Mouse (Mus musculus): ENCODE results near the gene Ddx46.

Ddx46 gene

GRCm38 (mm10) chr13:55634639-55635127, at the start of gene Ddx46:
TSS of gene Ddx46 (plus strand) at chr13:55635027.
- DNase-seq, result peak; percentile 83

- peak; percentile 58 for DNase-seq
Measured at GRCm38 (mm10) chr13:55591961-55592490, 42.8 kb upstream of the Ddx46 start.

- peak; percentile 96 for DNase-seq
Measured at GRCm38 (mm10) chr13:55592512-55593253, 42.1 kb upstream of the Ddx46 start.

GRCm38 (mm10) chr13:55593254-55593747, 41.5 kb upstream of the Ddx46 start:
- DNase-seq, result no peak

DNA sequence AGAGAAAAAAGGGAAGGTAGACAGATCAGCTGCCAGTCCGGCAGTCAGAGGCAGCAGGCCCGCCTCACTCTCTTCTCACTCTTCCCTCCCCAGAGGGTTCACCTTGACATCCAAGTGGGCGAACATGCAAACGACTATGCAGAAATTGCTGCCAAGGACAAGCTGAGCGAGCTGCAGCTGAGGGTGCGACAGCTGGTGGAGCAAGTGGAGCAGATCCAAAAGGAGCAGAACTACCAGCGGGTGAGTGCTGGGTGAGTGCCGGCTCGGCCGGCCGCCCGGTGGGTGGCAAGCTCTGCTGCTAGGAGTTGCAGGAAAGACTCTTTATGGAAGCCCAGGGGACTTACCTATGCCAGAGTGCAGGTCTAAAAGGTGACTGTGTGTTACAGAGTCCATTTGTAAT, 39.5 kb upstream of the Ddx46 start:
- peak; percentile 72 for DNase-seq

- DNase-seq, result no peak
Measured at GRCm38 (mm10) chr13:55596802-55597201, 38.0 kb upstream of the Ddx46 start.

DNA sequence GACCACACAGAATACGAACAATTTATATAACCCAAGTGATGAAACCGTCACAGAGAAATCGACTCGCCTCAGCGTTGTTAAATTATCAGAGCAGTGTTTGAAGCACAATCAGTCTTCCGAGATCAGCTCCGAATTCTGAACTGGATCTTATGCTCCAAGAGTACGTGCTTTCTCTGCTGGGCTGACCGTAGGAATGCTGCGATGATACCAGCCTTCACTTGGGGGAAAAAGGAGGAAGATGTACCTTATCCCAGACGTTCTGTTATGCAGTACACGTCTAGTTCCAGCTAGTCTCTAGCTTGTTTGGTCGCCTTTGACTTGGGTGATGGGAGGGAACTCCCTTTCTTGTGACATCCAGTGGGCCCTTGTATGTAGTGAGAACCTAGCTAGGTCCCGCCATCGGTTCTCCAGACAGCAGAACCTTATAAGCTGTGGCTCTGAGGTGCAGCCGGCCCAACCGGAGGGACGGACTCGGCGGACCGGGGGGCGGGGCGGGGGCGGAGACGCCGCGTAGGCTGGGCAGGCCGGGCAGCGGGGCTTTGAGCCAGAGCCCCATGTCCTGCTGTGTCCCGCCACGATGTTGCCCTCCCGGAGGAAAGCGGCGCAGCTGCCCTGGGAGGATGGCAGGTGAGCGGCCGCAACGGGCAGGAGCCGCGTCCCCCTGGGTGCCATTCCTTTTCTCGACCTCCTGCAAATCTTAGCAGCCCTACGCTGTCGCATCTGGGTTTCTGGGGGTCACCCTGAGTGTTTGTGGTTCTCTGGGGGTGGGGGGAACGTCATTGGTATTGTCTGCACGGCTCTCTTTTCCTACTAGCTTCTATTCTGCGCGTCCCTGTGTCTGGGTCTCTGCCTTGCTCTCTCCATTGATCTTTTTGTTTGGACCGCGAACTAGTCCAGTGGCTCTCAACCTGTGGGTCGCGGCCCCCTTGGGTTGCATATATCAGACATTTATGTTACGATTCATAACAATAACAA, 35.0 kb upstream of the Ddx46 start, which contains the start of gene B4galt7:
Gene B4galt7 (plus strand): TSS at position 331 of the 975 bp plus-strand sequence.
- DNase-seq, result peak; percentile 86

DNA sequence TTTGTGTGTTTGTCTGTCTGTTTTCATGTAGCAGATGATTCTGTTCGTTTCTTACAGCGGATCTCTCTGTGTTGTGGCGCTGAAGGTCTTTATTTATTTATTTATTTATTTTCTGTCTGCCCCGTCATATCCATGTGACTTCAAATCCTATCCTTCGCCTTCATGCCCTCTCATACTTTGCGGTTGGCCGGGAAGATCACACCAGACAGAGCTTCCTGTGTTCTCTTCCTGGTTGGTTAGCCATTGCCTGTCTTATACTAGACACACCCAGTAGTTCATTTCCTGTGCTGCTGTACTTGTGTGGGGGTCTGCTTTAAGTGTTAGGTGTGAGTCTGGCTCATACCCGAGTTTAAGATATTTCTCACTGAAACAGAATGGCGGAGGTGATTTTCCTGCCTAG, 34.2 kb upstream of the Ddx46 start:
- DNase-seq, result peak; percentile 29

GRCm38 (mm10) chr13:55601611-55602010, 33.2 kb upstream of the Ddx46 start:
- peak; percentile 84 for DNase-seq

DNA sequence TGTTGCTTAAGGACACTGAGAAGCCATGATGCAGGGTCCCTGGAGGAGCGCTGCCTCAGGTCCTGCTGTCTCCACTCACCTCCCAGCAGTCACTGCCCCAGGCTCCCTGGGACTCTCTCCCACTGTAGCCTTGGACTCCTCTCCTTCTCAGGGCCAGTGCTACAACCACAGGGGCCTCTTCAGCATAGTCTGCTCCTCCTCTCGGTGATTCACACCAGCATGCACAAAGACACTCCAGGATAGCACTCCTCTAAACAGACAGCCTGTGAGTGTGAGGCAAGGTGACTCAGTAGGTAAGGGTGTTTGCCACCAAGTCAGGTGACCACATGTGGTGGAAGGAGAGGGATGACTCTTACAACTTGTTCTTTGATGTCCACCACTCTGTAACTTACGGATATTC, 30.2 kb upstream of the Ddx46 start:
- DNase-seq, result no peak

GRCm38 (mm10) chr13:55606899-55607623, 27.8 kb upstream of the Ddx46 start:
- no peak for DNase-seq

GRCm38 (mm10) chr13:55607624-55608006, 27.2 kb upstream of the Ddx46 start:
- no peak for DNase-seq

DNA sequence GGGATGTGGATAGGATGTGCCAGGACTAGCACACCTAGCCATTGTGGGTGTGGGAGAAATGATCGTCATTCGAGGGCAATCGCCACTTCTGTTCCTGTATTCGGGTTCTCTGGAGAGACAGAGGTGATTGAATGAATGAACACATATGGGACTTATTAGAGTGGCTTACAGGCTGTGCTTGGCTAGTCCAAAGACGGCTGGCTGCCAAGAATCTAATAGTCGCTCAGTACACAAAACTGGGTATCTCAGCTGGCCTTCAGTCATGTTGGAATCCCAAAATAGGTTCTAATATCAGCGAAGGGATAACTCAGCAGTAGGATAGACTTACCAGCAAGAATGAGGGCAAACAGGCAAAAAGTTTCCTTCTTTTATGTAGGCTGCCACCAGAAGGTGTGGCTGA, 22.8 kb upstream of the Ddx46 start:
- DNase-seq, result no peak

DNA sequence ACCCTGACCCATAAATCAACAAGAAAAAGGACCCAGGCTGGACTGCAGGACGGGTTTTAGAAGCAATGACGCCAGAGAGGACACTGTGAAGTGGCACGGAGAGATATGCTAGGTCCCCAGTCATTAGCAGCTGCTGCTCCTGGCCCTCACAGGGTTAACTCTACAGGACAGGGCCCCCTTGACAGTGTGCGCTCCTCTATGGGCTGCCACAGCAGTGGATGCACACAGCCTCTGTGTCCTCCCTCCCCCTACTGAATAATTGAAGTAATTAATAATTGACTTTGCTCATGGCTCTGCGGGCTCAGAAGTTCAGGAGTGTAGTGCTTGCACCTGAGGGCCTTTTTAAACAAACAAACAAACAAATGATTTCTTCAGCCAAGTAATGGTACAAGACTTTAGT, 21.4 kb upstream of the Ddx46 start:
- DNase-seq, result no peak

- DNase-seq, result no peak
Measured at GRCm38 (mm10) chr13:55619328-55619727, 15.5 kb upstream of the Ddx46 start.

DNA sequence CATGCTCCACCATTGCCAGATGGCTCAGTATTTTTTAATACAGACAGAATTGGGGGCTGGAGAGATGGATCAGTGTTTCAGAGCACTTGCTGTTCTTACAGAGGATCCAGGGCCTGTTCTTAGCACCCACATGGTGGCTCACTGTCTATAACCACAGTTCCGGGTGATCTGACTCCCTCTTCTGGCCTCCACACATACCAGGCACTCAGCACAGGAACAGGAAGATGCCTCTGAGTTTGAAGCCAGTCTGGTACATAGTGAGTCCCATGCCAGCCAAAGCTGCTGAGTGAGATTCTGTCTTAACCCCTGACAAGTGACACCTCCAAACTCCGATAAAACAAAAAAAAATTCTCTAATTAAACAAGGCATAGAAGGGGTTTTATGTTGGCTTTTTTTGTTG, 14.6 kb upstream of the Ddx46 start:
- no peak for DNase-seq

- DNase-seq, result peak; percentile 44
Measured at GRCm38 (mm10) chr13:55622156-55622648, 12.6 kb upstream of the Ddx46 start.

DNA sequence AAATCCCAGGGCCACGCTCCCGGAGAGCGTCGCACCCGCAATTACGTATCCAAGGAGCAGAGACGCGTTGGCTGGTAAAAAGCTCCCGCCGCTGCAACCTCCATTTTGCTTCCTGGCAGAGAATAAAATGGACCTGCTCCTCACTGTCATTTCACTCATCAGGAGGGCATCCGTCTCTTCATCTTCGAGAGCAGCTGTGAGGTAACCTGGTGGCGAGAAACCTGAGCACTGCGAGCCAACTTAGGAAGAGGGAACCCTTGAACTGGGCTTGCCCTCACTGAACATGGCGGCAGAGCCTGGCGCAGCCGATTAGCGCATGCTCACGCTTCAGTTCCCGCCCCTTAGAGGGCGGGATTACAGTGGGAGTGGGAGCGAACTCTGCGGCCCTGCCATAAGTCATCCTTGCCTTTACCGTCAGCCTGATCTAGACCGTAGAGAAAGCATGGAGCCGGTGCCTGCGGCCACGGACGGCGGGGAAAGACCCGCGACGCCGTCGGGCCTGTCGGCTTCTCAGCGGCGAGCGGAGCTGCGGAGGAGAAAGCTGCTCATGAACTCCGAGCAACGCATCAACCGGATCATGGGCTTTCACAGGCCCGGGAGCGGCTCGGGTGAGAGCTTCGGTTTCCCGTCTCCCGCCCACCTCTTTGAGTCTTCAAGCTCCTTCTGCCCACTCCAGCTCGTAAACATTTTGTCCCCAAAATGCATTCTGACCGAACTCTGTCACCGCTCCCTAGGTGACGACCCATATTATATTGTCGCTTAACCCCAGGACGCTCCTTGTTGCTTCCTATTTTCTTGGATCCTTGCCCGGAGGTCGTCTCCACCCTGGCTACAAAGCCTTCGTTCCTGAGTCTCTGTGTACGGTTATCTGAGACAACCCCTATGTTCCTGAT, 11.9 kb upstream of the Ddx46 start, which contains the start of gene Caml:
Gene Caml (plus strand): TSS at position 357 of the 893 bp plus-strand sequence.
- DNase-seq, result peak; percentile 89

DNA sequence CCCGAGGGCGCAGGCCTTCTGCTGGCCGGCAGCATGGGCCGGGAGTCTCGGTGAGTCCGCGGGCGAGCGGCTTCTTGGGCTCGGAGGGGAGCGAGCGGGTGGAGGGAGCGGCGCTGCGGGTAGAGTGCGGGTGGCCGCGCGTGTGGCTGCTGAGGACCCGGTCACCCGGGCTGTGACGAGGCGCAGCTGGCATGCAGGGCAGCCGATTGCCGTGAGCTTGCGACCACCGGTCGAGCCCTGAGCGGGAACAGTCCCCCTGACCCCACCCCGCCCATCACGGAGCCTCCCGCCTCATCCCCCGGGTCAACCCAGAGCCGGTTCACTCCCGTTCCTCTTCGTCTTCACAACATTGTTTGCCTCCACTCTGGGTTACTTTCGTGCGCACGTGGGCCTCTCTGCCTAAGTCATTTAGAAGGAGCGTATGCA, 332 bp downstream of the Ddx46 start:
- DNase-seq, result no peak

- DNase-seq, result no peak
Measured at GRCm38 (mm10) chr13:55636185-55636983, 1.6 kb downstream of the Ddx46 start.

Data from cerebellum, adult 9-10 months (tissue).